Mouse (Mus musculus) layer of hippocampus, adult 2 months (tissue): Measurements from ENCODE around the gene Nlk. TPM values are rescaled to one million over a fixed set of nuclear protein-coding genes. Genes with fewer than 3 reads are reported as not detected.

Source experiments
- DNase-seq, 2 experiments: peaks; one replicate each; pipeline ENCODE4 v3.0.0; 2022; ENCODE audit warnings: low spot score in 2 of 2
- H3K27ac ChIP-seq: fragments of 200-600 bp; 2 replicates; pipeline ENCODE4 v1.8.1; 2022
- H3K4me3 ChIP-seq: fragments of 200-600 bp; 2 replicates; pipeline ENCODE4 v1.8.1; 2022; ENCODE audit warnings: mild to moderate bottlenecking
- CTCF ChIP-seq: fragments of 200-600 bp; conservative IDR thresholded peaks from 2 replicates; pipeline ENCODE4 v1.8.1; 2022; ENCODE audit warnings: antibody characterized with exemption, mild to moderate bottlenecking, moderate library complexity
- long read RNA-seq, 2 experiments: library from polyadenylated mRNA; stranded (forward); transcript quantifications; one replicate each; pipeline ENCODE4 v2.0.0; 2021; ENCODE audit warnings: borderline mapping rate in 2 of 2
- total RNA-seq, 2 experiments: library from RNA; stranded (reverse); gene quantifications; 2 replicates each; pipeline ENCODE4 v1.2.3; 2021

Nlk gene
- total RNA-seq = 10 to 100 TPM; 39.3 to 43.0 TPM
- long read RNA-seq, experiment 1, full-length matches to known transcripts = 7 of 10 reads
- long read RNA-seq, experiment 1, partial matches to known transcripts = 2 of 10 reads
- long read RNA-seq, experiment 1, other reads (novel, unspliced or antisense) = 1 of 10 reads
- long read RNA-seq, experiment 2, full-length matches to known transcripts = 13 of 21 reads
- long read RNA-seq, experiment 2, partial matches to known transcripts = 4 of 21 reads
- long read RNA-seq, experiment 2, other reads (novel, unspliced or antisense) = 4 of 21 reads

GRCm38 (mm10) chr11:78696777-78697752, at the start of gene Nlk:
Gene Nlk, minus strand, starts transcription at chr11:78697373.
- H3K27ac ChIP-seq = peak within 1 kb of the TSS; percentile 92
- no peak for TF ChIP-seq CTCF
- peak; percentile 99 for DNase-seq
- H3K4me3 ChIP-seq = peak within 1 kb of the TSS; percentile 71

- DNase-seq = no peak
- TF ChIP-seq CTCF = no peak
- H3K27ac ChIP-seq = peak overlapping the region; percentile 14; the same call in 1 of the 2 replicates
These were observed 49.1 kb upstream of the Nlk start for GRCm38 (mm10) chr11:78746264-78746663.

GRCm38 (mm10) chr11:78745475-78745874, 48.3 kb upstream of the Nlk start:
- Histone ChIP-seq H3K27ac (peak overlapping the region; percentile 14; the same call in 1 of the 2 replicates), H3K4me3 (no peak overlapping the region)
- DNase-seq = no peak
- TF ChIP-seq CTCF = no peak

More at GRCm38 (mm10) chr11:78746264-78746663, 49.1 kb upstream of the Nlk start:
- no peak overlapping the region for H3K4me3 ChIP-seq

GRCm38 (mm10) chr11:78742461-78742860, 45.3 kb upstream of the Nlk start:
- no peak for DNase-seq
- no peak for TF ChIP-seq CTCF
- no peak overlapping the region for H3K27ac ChIP-seq
- no peak overlapping the region for H3K4me3 ChIP-seq

GRCm38 (mm10) chr11:78741958-78742357, 44.8 kb upstream of the Nlk start:
- no peak overlapping the region for H3K4me3 ChIP-seq
- no peak for TF ChIP-seq CTCF
- DNase-seq = no peak
- H3K27ac ChIP-seq = no peak overlapping the region

- no peak overlapping the region for H3K4me3 ChIP-seq
- TF ChIP-seq CTCF = no peak
- DNase-seq = no peak
- H3K27ac ChIP-seq = no peak overlapping the region
These were observed 42.2 kb upstream of the Nlk start for GRCm38 (mm10) chr11:78739361-78739760.

GRCm38 (mm10) chr11:78736877-78737408, 39.8 kb upstream of the Nlk start:
- H3K4me3 ChIP-seq = no peak overlapping the region
- no peak for DNase-seq
- TF ChIP-seq CTCF = no peak
- no peak overlapping the region for H3K27ac ChIP-seq

- Histone ChIP-seq H3K4me3 (no peak overlapping the region), H3K27ac (no peak overlapping the region)
- TF ChIP-seq CTCF = no peak
- DNase-seq = no peak
These were observed 38.0 kb upstream of the Nlk start for GRCm38 (mm10) chr11:78735168-78735567.

- no peak overlapping the region for H3K4me3 ChIP-seq
- no peak overlapping the region for H3K27ac ChIP-seq
- DNase-seq = no peak
- no peak for TF ChIP-seq CTCF
These were observed 35.4 kb upstream of the Nlk start for GRCm38 (mm10) chr11:78732619-78733018.

- Histone ChIP-seq H3K4me3 (no peak overlapping the region), H3K27ac (no peak overlapping the region)
- no peak for DNase-seq
- TF ChIP-seq CTCF = no peak
These were observed 33.7 kb upstream of the Nlk start for GRCm38 (mm10) chr11:78730902-78731301.

GRCm38 (mm10) chr11:78728041-78728440, 30.9 kb upstream of the Nlk start:
- no peak for TF ChIP-seq CTCF
- no peak for DNase-seq
- Histone ChIP-seq H3K27ac (no peak overlapping the region), H3K4me3 (no peak overlapping the region)

GRCm38 (mm10) chr11:78726366-78726765, 29.2 kb upstream of the Nlk start:
- Histone ChIP-seq H3K4me3 (no peak overlapping the region), H3K27ac (peak overlapping the region; percentile 36; the same call in 1 of the 2 replicates)
- DNase-seq = peak in 1 of 2 experiments; percentile 18
- no peak for TF ChIP-seq CTCF

GRCm38 (mm10) chr11:78724792-78725191, 27.6 kb upstream of the Nlk start:
- Histone ChIP-seq H3K27ac (no peak overlapping the region), H3K4me3 (no peak overlapping the region)
- DNase-seq = no peak
- TF ChIP-seq CTCF = no peak
